Mouse (Mus musculus): ENCODE results near the gene Crlf1.
"Not testable (repeated sequence)": the region's sequence is repeated elsewhere in the genome, so short reads cannot be mapped to it uniquely, and the experiment has no call there.

DNA sequence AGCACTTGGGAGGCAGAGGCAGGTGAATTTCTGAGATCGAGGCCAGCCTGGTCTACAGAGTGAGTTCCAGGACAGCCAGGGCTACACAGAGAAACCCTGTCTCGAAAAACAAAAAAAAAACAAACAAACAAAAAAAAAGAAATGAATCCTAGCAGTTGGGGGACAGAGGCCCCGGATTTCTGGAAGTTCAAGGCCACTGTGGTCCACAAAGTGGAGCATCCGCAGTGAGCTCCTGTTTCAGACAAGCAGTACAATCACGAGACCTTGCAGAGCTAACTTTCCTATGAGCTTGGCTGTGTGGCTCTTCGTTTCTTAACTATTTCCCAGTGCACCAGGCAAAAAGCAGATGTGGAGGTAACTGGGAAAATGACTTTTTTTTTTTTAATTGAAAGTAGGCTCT is 18.2 kb downstream of the Crlf1 start:
- not testable (repeated sequence) for TF ChIP-seq EP300 (optimal IDR thresholded peaks at IDR 0.05); CTCF (IDR thresholded peaks at IDR 0.05; ENCODE audit: low read depth)
